Mouse (Mus musculus): ENCODE measurements around the gene Rfx1. TPM values are rescaled to one million over a fixed set of nuclear protein-coding genes. Genes with fewer than 3 reads are reported as not detected.

Rfx1 gene
- polyA plus RNA-seq, 1 experiment = 83.0 TPM

GRCm38 (mm10) chr8:84025863-84026262 is 40.8 kb upstream of the Rfx1 start:
- Histone ChIP-seq H3K27me3 (ENCODE audit: control insufficient read depth, insufficient read depth, low read length) (peaks cover 4% of the 10 kb centered on the region; the same call in 1 of the 2 replicates), H3K4me3 (ENCODE audit: control insufficient read depth, low read depth, low read length) (peak overlapping the region; percentile 54), H3K4me1 (ENCODE audit: control insufficient read depth, insufficient read depth, low read length) (peaks cover 18% of the 10 kb centered on the region), H3K36me3 (ENCODE audit: control insufficient read depth, insufficient read depth, low read length) (no peaks in the 10 kb centered on the region), H3K27ac (ENCODE audit: control insufficient read depth, insufficient read depth, low read depth, low read length) (no peak overlapping the region)
- TF ChIP-seq CTCF (IDR thresholded peaks at IDR 0.05; ENCODE audit: control insufficient read depth, insufficient read depth, insufficient replicate concordance, low read depth, low read length) (no peak), POLR2A (IDR thresholded peaks at IDR 0.05; ENCODE audit: control insufficient read depth, low read depth, low read length) (no peak)

GRCm38 (mm10) chr8:84027449-84027848 is 39.2 kb upstream of the Rfx1 start:
- Histone ChIP-seq H3K4me1 (ENCODE audit: control insufficient read depth, insufficient read depth, low read length) (peaks cover 15% of the 10 kb centered on the region), H3K36me3 (ENCODE audit: control insufficient read depth, insufficient read depth, low read length) (no peaks in the 10 kb centered on the region), H3K27me3 (ENCODE audit: control insufficient read depth, insufficient read depth, low read length) (peaks cover 4% of the 10 kb centered on the region; the same call in 1 of the 2 replicates), H3K27ac (ENCODE audit: control insufficient read depth, insufficient read depth, low read depth, low read length) (no peak overlapping the region), H3K4me3 (ENCODE audit: control insufficient read depth, low read depth, low read length) (no peak overlapping the region)
- TF ChIP-seq CTCF (IDR thresholded peaks at IDR 0.05; ENCODE audit: control insufficient read depth, insufficient read depth, insufficient replicate concordance, low read depth, low read length) (no peak), POLR2A (IDR thresholded peaks at IDR 0.05; ENCODE audit: control insufficient read depth, low read depth, low read length) (no peak)

GRCm38 (mm10) chr8:84029272-84029671 is 37.4 kb upstream of the Rfx1 start:
- Histone ChIP-seq H3K4me1 (ENCODE audit: control insufficient read depth, insufficient read depth, low read length) (peaks cover 14% of the 10 kb centered on the region), H3K27me3 (ENCODE audit: control insufficient read depth, insufficient read depth, low read length) (peaks cover 4% of the 10 kb centered on the region; the same call in 1 of the 2 replicates), H3K4me3 (ENCODE audit: control insufficient read depth, low read depth, low read length) (no peak overlapping the region), H3K36me3 (ENCODE audit: control insufficient read depth, insufficient read depth, low read length) (no peaks in the 10 kb centered on the region), H3K27ac (ENCODE audit: control insufficient read depth, insufficient read depth, low read depth, low read length) (no peak overlapping the region)
- TF ChIP-seq POLR2A (IDR thresholded peaks at IDR 0.05; ENCODE audit: control insufficient read depth, low read depth, low read length) (no peak), CTCF (IDR thresholded peaks at IDR 0.05; ENCODE audit: control insufficient read depth, insufficient read depth, insufficient replicate concordance, low read depth, low read length) (no peak)

- no peak overlapping the region for H3K27ac ChIP-seq (ENCODE audit: control insufficient read depth, insufficient read depth, low read depth, low read length)
- no peak overlapping the region for H3K4me3 ChIP-seq (ENCODE audit: control insufficient read depth, low read depth, low read length)
- no peaks in the 10 kb centered on the region for H3K36me3 ChIP-seq (ENCODE audit: control insufficient read depth, insufficient read depth, low read length)
- H3K27me3 ChIP-seq (ENCODE audit: control insufficient read depth, insufficient read depth, low read length) = no peaks in the 10 kb centered on the region
- no peak for TF ChIP-seq POLR2A (IDR thresholded peaks at IDR 0.05; ENCODE audit: control insufficient read depth, low read depth, low read length)
- TF ChIP-seq CTCF (IDR thresholded peaks at IDR 0.05; ENCODE audit: control insufficient read depth, insufficient read depth, insufficient replicate concordance, low read depth, low read length) = no peak
- no peaks in the 10 kb centered on the region for H3K4me1 ChIP-seq (ENCODE audit: control insufficient read depth, insufficient read depth, low read length)
Measured at GRCm38 (mm10) chr8:84032777-84033176, 33.9 kb upstream of the Rfx1 start.

- no peak overlapping the region for H3K4me3 ChIP-seq (ENCODE audit: control insufficient read depth, low read depth, low read length)
- peaks cover 10% of the 10 kb centered on the region for H3K4me1 ChIP-seq (ENCODE audit: control insufficient read depth, insufficient read depth, low read length)
- no peak for TF ChIP-seq CTCF (IDR thresholded peaks at IDR 0.05; ENCODE audit: control insufficient read depth, insufficient read depth, insufficient replicate concordance, low read depth, low read length)
- TF ChIP-seq POLR2A (IDR thresholded peaks at IDR 0.05; ENCODE audit: control insufficient read depth, low read depth, low read length) = no peak
- no peak overlapping the region for H3K27ac ChIP-seq (ENCODE audit: control insufficient read depth, insufficient read depth, low read depth, low read length)
- no peaks in the 10 kb centered on the region for H3K36me3 ChIP-seq (ENCODE audit: control insufficient read depth, insufficient read depth, low read length)
- H3K27me3 ChIP-seq (ENCODE audit: control insufficient read depth, insufficient read depth, low read length) = peaks cover 2% of the 10 kb centered on the region; the same call in 1 of the 2 replicates
Measured at GRCm38 (mm10) chr8:84038015-84038414, 28.6 kb upstream of the Rfx1 start.

GRCm38 (mm10) chr8:84039050-84039449 is 27.6 kb upstream of the Rfx1 start:
- H3K4me3 ChIP-seq (ENCODE audit: control insufficient read depth, low read depth, low read length) = no peak overlapping the region
- H3K36me3 ChIP-seq (ENCODE audit: control insufficient read depth, insufficient read depth, low read length) = no peaks in the 10 kb centered on the region
- peaks cover 11% of the 10 kb centered on the region for H3K4me1 ChIP-seq (ENCODE audit: control insufficient read depth, insufficient read depth, low read length)
- H3K27me3 ChIP-seq (ENCODE audit: control insufficient read depth, insufficient read depth, low read length) = peaks cover 4% of the 10 kb centered on the region
- no peak overlapping the region for H3K27ac ChIP-seq (ENCODE audit: control insufficient read depth, insufficient read depth, low read depth, low read length)
- TF ChIP-seq POLR2A (IDR thresholded peaks at IDR 0.05; ENCODE audit: control insufficient read depth, low read depth, low read length) (no peak), CTCF (IDR thresholded peaks at IDR 0.05; ENCODE audit: control insufficient read depth, insufficient read depth, insufficient replicate concordance, low read depth, low read length) (peak; percentile 61; the same call in 1 of the 2 replicates)

- Histone ChIP-seq H3K4me1 (ENCODE audit: control insufficient read depth, insufficient read depth, low read length) (peaks cover 11% of the 10 kb centered on the region), H3K27ac (ENCODE audit: control insufficient read depth, insufficient read depth, low read depth, low read length) (no peak within 1 kb of the TSS), H3K27me3 (ENCODE audit: control insufficient read depth, insufficient read depth, low read length) (peaks cover 4% of the 10 kb centered on the region), H3K4me3 (ENCODE audit: control insufficient read depth, low read depth, low read length) (peak within 1 kb of the TSS; percentile 64), H3K36me3 (ENCODE audit: control insufficient read depth, insufficient read depth, low read length) (no peaks in the 10 kb centered on the region)
- TF ChIP-seq POLR2A (IDR thresholded peaks at IDR 0.05; ENCODE audit: control insufficient read depth, low read depth, low read length) (no peak), CTCF (IDR thresholded peaks at IDR 0.05; ENCODE audit: control insufficient read depth, insufficient read depth, insufficient replicate concordance, low read depth, low read length) (peak; percentile 64)
Measured at GRCm38 (mm10) chr8:84042066-84042947, 24.3 kb upstream of the Rfx1 start, which contains the start of gene Il27ra. Il27ra (minus strand) TSS chr8:84042589.

All from testis, adult 2 months (tissue).